Mouse (Mus musculus) kidney, embryonic 14.5 days (tissue): Measurements from ENCODE around the gene Pde10a. TPM values are rescaled to one million over a fixed set of nuclear protein-coding genes. Genes with fewer than 3 reads are reported as not detected.

Experiments used
- ATAC-seq: fragments of 200-750 bp; cut with Nextera tagmentation; 2 replicates; pipeline ENCODE4 v1.8.0; 2017; ENCODE audit warnings: moderate number of reproducible peaks, mild to moderate bottlenecking, moderate TSS enrichment, moderate library complexity; ENCODE audit not compliant: low FRiP score, low TSS enrichment
- H3K27ac ChIP-seq: fragments of 300-500 bp; sonication (generic); 2 replicates; pipeline ENCODE4 v1.5.1; 2014; ENCODE audit warnings: low read depth, mild to moderate bottlenecking, low read length, moderate library complexity, mixed read lengths
- H3K27me3 ChIP-seq: fragments of 300-500 bp; sonication (generic); 2 replicates; pipeline ENCODE4 v1.6.1; 2014; ENCODE audit warnings: mild to moderate bottlenecking, low read length; ENCODE audit not compliant: control insufficient read depth, insufficient read depth
- H3K36me3 ChIP-seq: fragments of 300-500 bp; sonication (generic); 2 replicates; pipeline ENCODE4 v1.6.1; 2014; ENCODE audit warnings: low read length, mixed read lengths; ENCODE audit not compliant: control insufficient read depth, insufficient read depth
- H3K4me1 ChIP-seq: fragments of 300-500 bp; sonication (generic); 2 replicates; pipeline ENCODE4 v1.6.1; 2014; ENCODE audit warnings: low read length, mixed read lengths; ENCODE audit not compliant: control insufficient read depth, insufficient read depth
- H3K4me2 ChIP-seq: fragments of 300-500 bp; sonication (generic); replicated peaks from 2 replicates; pipeline ENCODE4 v1.6.1; 2014; ENCODE audit warnings: low read depth, mild to moderate bottlenecking, low read length
- H3K4me3 ChIP-seq: fragments of 300-500 bp; sonication (generic); 2 replicates; pipeline ENCODE4 v1.5.1; 2014; ENCODE audit warnings: mild to moderate bottlenecking, low read length
- H3K9ac ChIP-seq: fragments of 300-500 bp; sonication (generic); 2 replicates; pipeline ENCODE4 v1.6.1; 2014; ENCODE audit warnings: low read depth, mild to moderate bottlenecking, low read length, moderate library complexity
- H3K9me3 ChIP-seq: fragments of 300-500 bp; sonication (generic); 2 replicates; pipeline ENCODE4 v1.6.1; 2016; ENCODE audit warnings: low read length; ENCODE audit not compliant: control insufficient read depth
- WGBS: fragments of 180-500 bp; shearing (Covaris S2); extraction: QIAGEN DNeasy Blood & Tissue Kit; methylation state at CpG from one replicate; pipeline ENCODE4 v1.1.7; 2014; 5-methylcytosine and 5-hydroxymethylcytosine counted together
- polyA plus RNA-seq: library from polyadenylated mRNA; unstranded; fragments of >200 nt; fragmentation: Nextera tagmentation; extraction: Ambion mirVana; gene quantifications from 2 replicates; pipeline ENCODE4 v1.2.1, GENCODE M21; 2014

The Pde10a gene
- polyA plus RNA-seq, 1 experiment from 2014 or later = 2.3 TPM

DNA sequence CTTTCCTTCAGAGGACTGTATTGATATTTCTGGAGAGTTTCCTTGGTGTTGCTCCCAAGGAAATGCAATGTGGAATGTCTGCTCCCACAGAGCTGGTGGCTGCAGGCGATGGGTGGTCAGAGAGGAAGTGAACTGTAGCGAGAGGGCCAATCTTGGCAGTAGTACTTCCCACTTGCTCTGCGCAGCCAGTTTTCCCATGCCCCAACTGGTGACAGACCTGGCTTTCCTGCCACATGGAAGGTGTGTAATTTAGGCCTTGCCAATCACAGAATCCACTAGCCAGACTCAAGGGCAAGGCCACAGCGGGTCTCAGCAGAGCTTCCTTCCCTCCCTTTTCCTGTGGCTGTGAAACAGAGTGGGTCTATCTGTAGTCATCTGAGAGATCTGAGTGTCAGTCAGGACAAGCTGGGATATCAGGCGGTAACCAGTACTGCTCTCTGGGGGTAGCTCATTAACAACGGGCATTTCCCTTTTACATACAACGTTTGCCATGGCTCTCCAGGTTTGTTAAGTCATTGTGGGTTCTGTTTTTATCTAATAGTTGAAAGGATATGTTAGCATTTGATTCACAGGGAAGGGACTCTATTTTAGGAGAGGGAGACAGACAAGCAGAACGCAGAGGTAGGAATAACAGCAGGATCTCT lies 316.8 kb downstream of the Pde10a start:
- H3K4me2 ChIP-seq = no peak overlapping the region
- no peaks in the 10 kb centered on the region for H3K27me3 ChIP-seq
- no peak overlapping the region for H3K4me3 ChIP-seq
- peaks cover 10% of the 10 kb centered on the region; the same call in 1 of the 2 replicates for H3K4me1 ChIP-seq
- WGBS = 69% methylated on average over 8 of the region's 8 CpGs
- H3K36me3 ChIP-seq = no peaks in the 10 kb centered on the region
- H3K9me3 ChIP-seq = no peaks in the 10 kb centered on the region
- no peak overlapping the region for H3K27ac ChIP-seq
- no peak for ATAC-seq
- H3K9ac ChIP-seq = no peak overlapping the region

DNA sequence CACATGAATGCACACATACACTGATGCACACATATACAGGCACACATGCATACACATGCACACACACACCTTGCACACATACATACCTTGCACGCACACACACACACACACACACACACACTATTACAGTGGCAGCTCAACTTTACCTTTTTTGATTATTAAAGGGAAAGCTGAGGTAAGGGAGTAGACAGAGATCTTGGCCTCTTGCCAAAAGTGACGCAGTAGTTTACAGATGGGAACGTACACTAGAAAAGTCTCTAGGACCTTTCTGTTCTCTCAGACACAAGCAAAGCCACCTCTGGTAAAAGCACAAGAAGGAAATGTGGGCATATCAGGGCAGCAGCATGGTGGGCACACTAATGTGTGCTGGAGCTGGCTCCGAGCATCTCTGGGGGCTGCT lies 317.5 kb downstream of the Pde10a start:
- H3K9ac ChIP-seq = no peak overlapping the region
- peak; percentile 15; the same call in 1 of the 2 replicates for ATAC-seq

DNA sequence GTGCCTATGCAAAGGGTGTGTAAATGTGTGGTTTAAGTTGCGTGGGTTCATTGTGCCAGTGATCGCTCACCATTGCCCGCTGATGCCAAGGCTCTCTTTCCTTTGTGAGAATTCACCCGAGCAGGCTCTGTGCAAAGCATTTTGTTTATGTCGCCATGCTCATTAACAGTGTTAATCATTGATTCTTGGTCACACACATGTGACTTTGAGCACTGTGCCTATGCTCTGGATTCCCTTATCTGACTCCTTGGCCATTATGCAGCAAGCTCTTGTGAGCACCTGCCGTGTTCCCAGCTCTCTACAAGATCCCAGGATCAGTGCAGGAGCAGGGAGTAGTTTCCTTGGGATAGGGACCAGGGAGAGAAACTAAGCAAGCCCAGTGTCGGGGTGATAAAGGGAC lies 318.8 kb downstream of the Pde10a start:
- WGBS = 74% methylated on average over 7 of the region's 7 CpGs
- Histone ChIP-seq H3K36me3 (no peaks in the 10 kb centered on the region), H3K4me1 (peaks cover 10% of the 10 kb centered on the region; the same call in 1 of the 2 replicates), H3K9ac (peak overlapping the region; percentile 18; the same call in 1 of the 2 replicates), H3K27ac (no peak overlapping the region; the same call in 1 of the 2 replicates), H3K9me3 (no peaks in the 10 kb centered on the region), H3K27me3 (no peaks in the 10 kb centered on the region), H3K4me2 (no peak overlapping the region), H3K4me3 (no peak overlapping the region)
- ATAC-seq = peak; percentile 70; the same call in 1 of the 2 replicates

More for the DNA sequence above, 317.5 kb downstream of the Pde10a start:
- no peaks in the 10 kb centered on the region for H3K27me3 ChIP-seq
- 68% methylated on average over 4 of the region's 4 CpGs for WGBS
- H3K27ac ChIP-seq = no peak overlapping the region
- H3K36me3 ChIP-seq = no peaks in the 10 kb centered on the region
- no peak overlapping the region for H3K4me2 ChIP-seq
- H3K4me3 ChIP-seq = no peak overlapping the region
- peaks cover 10% of the 10 kb centered on the region; the same call in 1 of the 2 replicates for H3K4me1 ChIP-seq
- no peaks in the 10 kb centered on the region for H3K9me3 ChIP-seq

DNA sequence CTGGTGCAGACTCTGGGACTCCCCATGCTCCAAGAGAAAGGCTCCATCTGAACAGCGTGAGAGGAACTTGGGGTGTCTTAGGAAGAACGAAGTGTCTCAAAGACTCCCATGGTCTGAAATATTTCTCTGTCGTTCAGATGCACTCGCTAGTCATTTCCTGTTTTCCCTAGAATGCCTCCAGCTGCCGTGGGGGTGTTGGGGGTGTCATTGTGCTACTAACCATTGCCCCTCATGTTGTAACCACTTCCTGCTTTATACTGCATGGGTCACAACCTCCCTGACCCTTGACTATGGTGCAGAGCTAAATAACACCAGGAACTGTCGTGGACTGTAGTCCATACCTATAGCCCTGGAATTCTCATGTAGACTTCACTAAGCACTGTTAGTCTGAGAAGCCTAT lies 321.3 kb downstream of the Pde10a start:
- H3K4me3 ChIP-seq = no peak overlapping the region
- no peaks in the 10 kb centered on the region for H3K27me3 ChIP-seq
- ATAC-seq = no peak
- H3K9me3 ChIP-seq = no peaks in the 10 kb centered on the region
- 40% methylated on average over 6 of the region's 6 CpGs for WGBS
- H3K27ac ChIP-seq = no peak overlapping the region
- H3K9ac ChIP-seq = no peak overlapping the region
- H3K36me3 ChIP-seq = no peaks in the 10 kb centered on the region
- no peak overlapping the region for H3K4me2 ChIP-seq
- peaks cover 6% of the 10 kb centered on the region; the same call in 1 of the 2 replicates for H3K4me1 ChIP-seq

DNA sequence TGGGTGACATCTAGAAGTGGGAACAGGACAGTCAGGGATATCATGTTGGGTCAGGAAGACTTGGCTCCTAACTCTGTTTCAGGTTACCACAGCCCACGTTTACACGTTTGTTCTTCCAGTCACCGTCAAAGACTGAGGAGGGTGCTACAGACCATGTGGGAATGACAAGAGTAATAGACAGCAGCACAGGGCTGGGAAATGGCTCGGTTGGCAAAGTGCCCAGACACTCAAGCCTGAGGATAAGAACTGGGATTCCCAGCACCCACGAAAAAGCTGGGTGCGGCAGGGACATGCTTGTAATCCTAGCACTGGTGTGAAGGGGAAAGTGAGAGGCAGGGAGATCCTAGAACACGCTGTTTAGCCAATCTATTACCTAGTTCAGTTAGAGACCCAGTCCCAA lies 322.4 kb downstream of the Pde10a start:
- no peak overlapping the region for H3K4me2 ChIP-seq
- H3K27me3 ChIP-seq = no peaks in the 10 kb centered on the region
- 66% methylated on average over 7 of the region's 7 CpGs for WGBS
- H3K36me3 ChIP-seq = no peaks in the 10 kb centered on the region
- peaks cover 6% of the 10 kb centered on the region; the same call in 1 of the 2 replicates for H3K4me1 ChIP-seq
- H3K4me3 ChIP-seq = no peak overlapping the region
- H3K9ac ChIP-seq = no peak overlapping the region
- no peak overlapping the region for H3K27ac ChIP-seq
- H3K9me3 ChIP-seq = no peaks in the 10 kb centered on the region
- ATAC-seq = no peak

DNA sequence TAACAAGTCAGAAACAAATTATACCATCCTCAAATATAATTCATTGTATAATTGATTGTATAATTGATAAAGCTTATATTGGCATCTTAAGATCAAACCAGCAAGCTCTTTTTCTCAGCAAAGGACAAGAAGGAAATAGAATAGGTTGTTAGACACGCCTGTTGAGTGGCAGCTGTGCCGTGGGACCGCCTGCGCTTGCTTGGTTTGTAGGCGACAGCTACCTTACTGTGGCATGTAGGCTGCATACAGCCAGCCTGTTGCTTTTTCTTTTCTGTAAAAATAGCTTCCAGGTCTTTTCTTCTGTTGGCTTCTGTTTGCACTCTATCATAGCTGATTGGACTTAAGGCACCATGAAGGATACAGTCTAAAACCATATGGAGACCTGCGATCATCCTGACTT lies 326.7 kb downstream of the Pde10a start:
- no peak for ATAC-seq
- Histone ChIP-seq H3K4me1 (peaks cover 4% of the 10 kb centered on the region; the same call in 1 of the 2 replicates), H3K27me3 (no peaks in the 10 kb centered on the region), H3K4me3 (no peak overlapping the region), H3K4me2 (no peak overlapping the region), H3K9me3 (no peaks in the 10 kb centered on the region), H3K9ac (no peak overlapping the region), H3K36me3 (no peaks in the 10 kb centered on the region), H3K27ac (no peak overlapping the region)
- WGBS = 90% methylated on average over 6 of the region's 6 CpGs

DNA sequence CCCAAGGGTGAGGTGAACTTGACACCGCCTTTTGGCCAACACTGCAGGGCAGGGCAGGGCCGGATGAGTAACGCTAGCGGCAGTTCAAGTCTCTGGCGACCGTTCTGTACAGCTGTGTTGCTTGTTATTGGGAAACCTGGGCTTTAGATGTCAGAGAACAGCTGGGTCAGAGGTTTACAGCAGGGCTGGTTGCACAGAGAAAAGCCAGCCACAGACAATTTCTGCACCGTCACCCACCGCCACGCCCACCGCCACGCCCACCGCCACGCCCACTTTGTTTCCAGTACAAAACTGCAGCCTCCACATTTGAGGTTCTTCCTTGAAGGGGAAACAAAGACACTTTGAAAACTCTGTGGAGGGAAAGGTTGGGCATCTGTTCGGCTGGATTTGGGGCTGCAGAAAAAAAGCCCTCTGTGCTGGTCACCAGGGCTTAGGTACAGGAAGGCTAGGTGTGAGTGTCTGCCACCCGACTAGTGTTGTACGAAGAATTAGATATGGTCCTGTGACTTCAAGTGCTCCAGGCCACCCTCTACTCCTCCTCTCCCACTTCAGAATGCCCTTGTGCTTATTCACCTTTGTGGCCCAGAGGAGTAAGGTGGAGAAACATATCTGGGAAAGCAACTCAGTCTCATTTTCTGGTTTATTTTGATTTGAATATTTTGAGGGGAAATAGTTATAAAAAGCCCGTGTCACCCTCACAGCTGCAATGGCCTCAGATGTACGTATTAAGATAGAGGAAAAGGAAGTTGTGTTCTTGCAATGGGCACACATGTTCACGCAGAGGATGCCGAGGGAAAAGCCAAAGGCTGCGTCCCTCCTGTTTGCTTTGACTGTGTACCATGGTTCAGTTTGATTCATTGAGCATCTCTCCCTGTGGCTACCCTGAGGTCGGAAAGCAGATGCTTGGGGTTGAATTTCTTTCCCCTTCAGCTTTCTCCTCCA lies 331.5 kb downstream of the Pde10a start:
- H3K4me1 ChIP-seq = peaks cover 20% of the 10 kb centered on the region; the same call in 1 of the 2 replicates
- H3K4me2 ChIP-seq = peak overlapping the region; percentile 35
- H3K27ac ChIP-seq = no peak overlapping the region
- H3K9me3 ChIP-seq = no peaks in the 10 kb centered on the region
- WGBS = 20% methylated on average over 22 of the region's 22 CpGs
- ATAC-seq = peak; percentile 87
- H3K9ac ChIP-seq = no peak overlapping the region
- no peaks in the 10 kb centered on the region for H3K36me3 ChIP-seq
- H3K4me3 ChIP-seq = peak overlapping the region; percentile 20; the same call in 1 of the 2 replicates
- no peaks in the 10 kb centered on the region for H3K27me3 ChIP-seq

DNA sequence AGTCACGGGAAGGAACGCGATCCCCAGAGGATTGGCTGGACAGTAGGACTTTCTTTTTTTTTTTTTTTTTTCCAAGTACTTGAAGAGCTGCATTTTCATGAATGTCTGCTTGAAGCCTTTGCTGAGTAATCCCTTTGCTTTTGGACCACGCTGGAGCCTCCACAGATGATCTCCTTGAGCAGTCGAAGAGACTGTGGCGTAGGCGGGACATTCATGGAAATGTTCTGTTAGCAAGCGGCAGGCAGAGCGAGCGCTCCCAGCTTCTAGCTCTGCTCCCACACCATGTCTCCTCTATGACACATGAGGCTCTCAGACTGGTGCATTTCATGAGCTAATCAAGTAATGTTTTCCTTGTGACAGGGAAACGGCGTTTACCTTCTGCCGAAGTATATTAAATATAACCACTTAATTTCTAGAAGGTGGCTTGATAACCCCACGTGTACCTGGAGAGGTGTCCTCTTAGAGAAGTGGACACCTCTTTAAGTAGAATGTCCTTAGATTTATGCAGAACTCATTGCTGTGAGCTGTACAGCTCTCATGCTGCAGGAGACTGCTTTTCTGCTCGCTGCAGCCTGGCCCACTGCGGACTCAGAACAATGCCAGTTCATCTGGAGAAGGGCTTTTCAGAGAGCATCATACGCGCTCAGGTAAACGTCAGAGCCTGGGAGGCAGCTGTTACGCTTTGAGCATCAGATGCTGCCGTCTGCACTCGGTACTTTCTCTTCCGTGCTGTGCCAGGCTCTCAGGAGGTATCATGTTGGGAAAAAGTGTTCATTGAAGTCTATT lies 333.7 kb downstream of the Pde10a start:
- ATAC-seq = no peak
- WGBS = 79% methylated on average over 23 of the region's 23 CpGs
- Histone ChIP-seq H3K9me3 (no peaks in the 10 kb centered on the region), H3K36me3 (no peaks in the 10 kb centered on the region), H3K4me2 (no peak overlapping the region), H3K27ac (no peak overlapping the region), H3K9ac (no peak overlapping the region), H3K27me3 (no peaks in the 10 kb centered on the region), H3K4me1 (peaks cover 20% of the 10 kb centered on the region; the same call in 1 of the 2 replicates), H3K4me3 (no peak overlapping the region)
